Mouse (Mus musculus) left cerebral cortex, adult 8-10 months (tissue): ENCODE measurements around the gene Brd7. TPM values are rescaled to one million over a fixed set of nuclear protein-coding genes. Genes with fewer than 3 reads are reported as not detected.

Source experiments
- DNase-seq, 2 experiments: peaks; one replicate each; pipeline ENCODE4 v3.0.0; 2022; ENCODE audit warnings: low spot score in 2 of 2
- total RNA-seq, 4 experiments: library from RNA; stranded (reverse); gene quantifications; 2 replicates each; pipeline ENCODE4 v1.2.4; 2022

Gene Brd7
- total RNA-seq = 10 to 100 TPM; 44.9 to 48.2 (median 46.3) TPM

DNA sequence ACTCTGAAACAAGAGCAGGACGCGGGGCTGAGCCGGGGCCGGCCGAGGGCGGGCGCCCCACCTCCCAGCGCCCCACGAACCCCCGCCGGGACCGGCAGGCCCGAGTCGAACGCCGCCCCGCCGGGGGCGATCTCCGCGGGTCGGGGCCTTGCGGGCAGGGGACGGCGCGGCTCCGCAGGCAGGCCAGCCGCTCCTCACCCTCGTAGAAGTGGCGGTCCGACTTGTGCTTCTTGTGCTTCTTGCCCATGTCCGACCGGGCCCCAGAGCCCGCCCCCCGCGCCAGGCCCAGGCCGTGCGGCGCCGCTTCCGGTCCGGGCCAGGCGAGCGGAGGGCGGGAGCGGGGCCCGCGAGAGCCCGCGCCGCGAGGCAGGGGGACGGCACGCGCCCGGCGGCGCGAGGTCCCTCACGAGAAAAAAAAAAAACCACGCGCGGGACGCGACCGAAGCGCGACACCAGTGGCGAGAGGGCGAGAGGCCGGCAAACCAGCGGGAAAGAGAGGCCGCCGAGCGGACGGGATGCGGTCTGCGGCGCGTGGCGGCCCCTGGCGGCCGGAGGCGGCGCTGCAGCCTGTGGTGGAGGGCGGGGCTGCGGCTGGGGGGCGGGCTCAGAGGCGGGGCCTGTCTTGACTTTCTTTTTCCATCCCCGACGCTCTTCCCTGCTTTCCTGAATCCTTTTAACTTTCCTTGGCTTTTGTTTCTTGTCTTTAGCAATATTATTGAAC is at the start of gene Brd7:
Brd7 (minus strand) TSS at position 487 of the 721 bp plus-strand sequence.
- peak; percentile 38 to 82 for DNase-seq

DNA sequence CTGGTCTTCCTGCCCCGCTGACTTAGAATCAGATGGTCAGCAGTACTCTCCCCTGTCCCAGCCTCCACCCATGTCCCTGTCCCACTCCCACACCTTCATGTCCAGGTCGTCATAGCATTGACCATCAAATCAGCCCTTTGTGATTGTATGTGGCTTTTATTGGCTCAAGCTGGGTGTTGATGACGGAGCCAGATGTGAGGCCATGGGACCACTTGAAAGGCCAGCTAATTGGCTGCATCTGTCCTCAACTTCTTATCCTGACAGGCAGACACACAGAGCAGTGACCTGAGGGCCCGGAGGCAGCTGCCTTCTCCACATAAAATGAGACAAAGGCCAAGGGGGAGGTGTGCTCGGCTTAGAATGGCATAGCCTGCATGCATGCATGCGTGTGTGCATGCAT is 49.5 kb upstream of the Brd7 start:
- no peak for DNase-seq

DNA sequence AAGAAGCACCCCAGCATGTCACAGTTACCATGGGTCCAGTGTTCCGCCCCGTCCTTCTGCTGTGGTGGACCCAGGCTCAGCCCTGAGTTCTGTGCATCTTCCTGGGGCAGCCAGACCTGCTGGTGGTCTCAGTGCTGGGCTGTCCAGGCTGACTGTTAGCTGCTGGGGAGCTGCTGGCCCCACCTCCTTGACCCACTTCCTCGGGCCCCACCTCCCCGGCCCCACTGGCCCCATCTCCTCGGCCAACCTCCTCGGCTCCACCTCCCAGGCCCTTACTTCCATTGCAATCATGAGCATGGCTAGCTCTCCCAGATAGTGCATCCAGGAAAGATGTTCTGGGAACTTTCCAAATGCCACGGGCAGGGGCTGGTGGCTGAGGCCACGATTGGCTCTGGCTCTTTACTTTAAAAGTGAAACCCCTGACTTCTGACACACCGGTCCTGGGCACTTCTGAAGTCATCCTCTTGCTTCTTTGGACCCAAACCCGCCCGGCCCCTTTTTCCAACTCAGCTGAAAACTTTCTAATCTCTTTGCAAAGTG is 47.5 kb upstream of the Brd7 start:
- DNase-seq = no peak

DNA sequence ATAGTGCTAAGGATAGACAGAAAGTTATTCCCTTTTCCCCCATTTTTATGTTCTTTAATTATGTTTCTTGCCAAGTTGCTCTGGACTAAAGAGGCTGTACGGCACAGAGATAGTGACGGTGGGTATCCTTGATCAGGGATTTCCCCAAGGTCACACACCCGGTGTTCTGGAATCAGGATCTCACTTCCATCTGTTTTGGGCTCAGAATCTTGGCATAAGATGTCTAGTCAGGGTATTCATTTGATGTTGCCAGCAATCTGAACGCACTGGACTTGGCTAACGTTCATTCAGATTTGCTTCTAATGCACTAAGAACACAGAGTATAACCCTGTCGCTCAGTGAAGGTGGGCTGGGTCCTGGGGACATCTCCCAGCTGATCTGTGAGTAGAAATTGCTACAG is 45.7 kb upstream of the Brd7 start:
- DNase-seq = no peak

DNA sequence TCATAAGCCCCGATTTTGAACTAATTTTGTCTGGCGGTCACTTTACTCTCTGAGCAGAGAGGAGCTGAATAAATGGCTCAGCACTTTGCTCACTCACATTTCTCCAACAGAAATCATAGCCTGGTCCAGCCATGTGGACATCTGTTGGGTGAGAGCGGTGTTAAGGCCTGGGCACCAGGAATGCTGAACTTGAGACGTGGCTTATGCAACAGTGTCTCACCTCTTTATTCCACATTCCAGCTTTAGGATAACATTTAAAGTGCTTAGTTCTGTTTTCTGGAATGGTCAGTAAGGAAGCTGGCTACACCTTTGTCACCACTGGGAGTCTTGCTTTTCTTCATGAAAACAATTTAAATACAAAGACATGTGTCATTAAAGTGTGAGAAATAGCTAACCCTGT is 36.1 kb upstream of the Brd7 start:
- no peak for DNase-seq

DNA sequence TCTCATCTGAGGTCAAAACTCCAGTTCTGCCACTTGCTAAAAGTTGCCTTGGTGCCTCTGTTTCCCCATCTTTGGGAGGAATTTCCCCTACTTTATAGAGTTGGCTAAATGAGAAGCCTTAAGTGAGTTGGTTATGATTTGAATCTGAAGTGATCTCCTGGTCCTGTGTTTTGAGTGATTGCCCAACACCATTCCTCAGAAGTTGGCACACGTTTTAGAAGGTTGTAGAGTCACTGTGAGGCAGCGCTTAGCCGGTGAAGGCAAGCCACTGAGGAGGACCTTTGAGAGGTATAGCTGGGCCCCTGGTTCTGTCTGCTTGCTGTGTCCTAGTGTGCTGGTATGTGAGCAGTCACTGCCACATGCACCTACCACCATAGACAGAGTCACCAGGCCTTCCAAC is 31.3 kb upstream of the Brd7 start:
- DNase-seq = no peak

DNA sequence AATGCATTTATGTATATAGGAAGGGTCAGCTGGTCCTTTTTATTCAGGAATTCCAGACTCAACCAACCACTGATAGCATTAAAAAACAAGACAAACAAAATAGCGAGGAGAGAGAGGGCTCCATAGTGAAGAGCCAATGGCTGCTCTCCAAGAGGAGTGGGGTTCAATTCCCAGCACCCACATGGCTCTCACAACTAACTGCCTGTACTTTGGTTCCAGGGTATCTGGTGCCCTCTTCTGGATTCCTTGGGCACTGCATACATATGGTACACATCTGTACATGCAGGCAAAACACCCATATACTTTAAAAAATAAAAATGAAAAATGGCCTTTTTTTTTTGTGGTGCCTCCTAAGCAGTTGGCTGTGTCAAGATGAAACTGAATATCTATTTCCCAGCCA is 28.8 kb upstream of the Brd7 start:
- no peak for DNase-seq

DNA sequence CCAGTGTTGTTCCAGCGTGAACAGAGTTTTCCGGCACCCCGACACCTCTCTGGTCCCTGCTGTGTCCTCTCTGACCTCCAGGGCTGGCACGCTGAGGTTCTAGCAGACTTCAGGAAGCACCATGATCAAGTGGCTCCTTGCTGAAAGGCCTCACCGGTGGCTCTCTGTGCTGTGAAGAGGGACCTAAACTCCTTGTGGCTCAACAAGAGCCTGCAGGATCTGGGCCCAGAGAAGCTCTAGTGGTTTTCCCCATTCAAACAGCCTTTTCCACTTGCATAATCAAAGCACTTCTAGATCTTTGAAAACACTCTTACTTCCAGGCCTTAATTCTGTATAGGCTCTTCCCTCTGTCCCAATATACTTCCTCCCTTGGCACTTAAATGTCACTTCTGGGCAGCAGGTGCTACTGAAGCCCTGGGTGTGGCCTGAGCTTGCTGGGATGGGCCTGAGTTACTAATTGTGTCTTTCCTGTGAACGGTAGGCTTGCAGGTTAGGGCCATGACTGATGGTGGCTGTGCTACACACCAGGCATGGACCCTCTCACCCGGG is 26.8 kb upstream of the Brd7 start:
- no peak for DNase-seq

DNA sequence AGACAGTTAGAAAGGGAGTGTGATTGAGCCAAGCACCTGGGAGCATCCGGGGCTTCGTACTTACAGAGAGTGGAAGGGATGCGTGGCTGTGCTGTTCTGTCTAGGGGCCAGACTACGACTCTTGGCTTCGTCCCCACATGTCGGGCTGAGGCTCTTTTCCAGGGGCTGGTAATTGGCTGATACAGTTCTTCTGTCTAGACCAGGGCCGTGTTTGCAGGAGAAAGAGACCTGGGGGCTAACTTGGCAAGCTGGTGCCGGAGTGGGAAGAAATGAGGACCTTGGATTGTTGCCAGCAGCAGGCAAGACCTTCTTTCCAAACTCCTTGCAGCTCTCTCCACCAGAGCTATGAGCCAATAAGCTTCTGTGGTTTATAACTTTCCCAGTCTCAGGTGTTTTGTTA is 25.9 kb upstream of the Brd7 start:
- no peak for DNase-seq

DNA sequence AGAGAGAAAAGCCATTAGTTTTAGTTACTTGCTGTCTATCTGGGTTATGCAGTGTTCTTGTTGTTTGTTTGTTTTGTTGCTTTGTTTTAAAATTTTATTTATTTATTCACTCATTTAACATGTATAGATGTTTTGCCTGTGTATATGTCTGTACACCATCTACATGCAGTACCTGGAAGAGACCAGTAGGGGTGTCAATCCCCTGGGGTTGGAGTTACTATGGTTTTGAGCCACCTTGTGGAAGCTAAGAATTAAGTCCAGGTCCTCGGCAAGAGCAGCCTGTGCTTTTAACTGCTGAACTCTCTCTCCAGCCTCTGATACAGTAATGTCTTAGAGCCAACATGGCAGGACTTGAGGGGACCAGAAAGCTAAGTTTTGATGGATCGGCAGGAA is 21.2 kb upstream of the Brd7 start:
- no peak for DNase-seq

DNA sequence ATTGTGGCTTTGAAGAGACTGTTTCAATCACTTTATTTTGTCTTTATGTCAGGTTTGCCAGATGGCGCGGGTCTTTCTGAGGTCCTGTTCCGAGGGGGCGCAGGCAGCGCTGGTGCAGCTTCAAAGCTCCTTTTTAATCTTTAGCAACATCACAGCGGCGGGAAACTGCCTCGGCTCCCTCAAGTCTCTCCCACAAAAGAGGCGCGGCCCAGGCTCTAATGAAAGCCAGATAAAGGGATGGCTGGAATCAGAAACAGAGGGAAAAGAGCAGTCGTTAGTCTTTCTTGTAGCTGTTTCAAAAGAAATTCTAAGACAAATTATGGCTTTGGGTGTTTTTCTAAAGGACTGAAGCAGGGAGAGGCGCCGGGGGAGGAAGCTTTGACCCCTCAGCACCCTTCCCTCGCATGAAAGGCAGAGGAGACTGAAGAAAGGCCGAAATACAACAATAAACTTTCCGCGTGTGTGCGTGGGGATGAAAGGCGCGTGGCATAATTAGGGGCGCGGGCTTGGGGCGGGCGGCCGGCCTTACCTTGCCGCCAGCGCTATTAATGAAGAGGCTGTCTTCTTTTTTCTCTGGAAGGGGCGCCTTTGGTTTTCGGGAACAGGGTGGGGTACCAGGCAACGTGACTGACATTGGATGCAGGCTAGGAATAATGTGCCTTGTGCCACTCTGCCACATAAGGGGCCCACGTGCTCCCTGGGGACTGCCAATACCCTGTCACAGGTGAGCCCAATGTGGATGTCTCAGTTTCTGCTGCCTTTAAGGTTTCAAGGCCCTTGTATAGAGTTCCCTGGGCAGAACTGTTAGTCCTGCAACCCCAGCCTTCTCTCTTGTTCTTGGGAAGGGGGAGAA is 20.5 kb upstream of the Brd7 start:
- no peak for DNase-seq

DNA sequence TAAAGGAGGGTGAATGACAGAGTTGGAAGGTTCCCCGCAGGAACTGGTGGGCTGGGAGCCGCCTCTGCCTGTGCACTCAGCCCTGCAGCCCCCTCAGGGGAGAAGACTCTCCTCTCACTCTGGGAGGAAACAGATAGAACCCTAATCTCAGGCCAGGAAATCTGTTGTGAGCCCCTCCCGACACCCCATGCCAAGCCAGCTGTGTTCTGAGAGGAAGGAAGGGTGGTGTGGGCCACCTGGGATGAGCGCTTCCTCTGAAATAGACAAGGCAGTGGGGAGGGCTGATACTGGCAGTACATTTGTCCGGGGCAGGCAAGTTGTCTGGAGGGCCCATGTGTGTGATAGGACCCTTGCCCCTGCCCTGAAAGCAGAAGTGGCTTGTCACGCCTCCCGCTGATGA is 18.5 kb upstream of the Brd7 start:
- DNase-seq = no peak

DNA sequence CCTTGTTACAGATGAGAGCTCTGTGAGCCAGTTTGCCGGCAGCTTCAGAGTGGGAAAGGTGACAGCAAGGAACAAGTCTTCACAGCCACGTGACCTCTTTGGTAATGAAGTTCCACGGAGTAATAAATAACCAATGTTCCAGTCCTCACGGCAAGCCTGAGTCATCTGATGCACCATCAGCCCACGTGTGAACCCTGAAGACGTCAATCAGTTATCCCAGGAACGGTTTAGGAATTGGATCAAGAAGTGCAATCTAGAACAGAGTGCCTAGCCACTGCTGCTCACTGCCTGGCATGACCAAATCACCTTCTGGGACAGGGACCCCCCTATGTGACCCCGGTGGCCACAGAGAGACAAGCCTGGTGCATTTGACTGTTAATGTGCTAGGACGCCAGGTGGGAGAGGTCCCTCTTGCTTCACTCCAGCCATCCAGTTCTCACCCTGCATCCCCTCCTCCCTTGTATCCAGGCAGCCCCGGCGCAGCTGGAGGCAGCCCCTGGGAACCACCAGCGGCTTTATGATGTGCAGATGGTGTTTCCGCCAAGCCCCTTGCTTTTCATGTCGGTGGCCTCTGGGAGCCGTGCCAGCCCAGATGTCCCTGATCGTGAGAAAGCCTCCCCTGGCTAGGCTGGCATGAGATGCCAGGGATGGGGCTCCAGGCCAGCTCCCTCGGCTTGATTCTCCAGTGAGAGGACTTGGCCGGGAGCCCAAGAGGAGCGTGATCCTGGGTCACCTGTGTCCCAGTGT is 15.0 kb upstream of the Brd7 start:
- peak in 1 of 2 experiments; percentile 29 for DNase-seq

DNA sequence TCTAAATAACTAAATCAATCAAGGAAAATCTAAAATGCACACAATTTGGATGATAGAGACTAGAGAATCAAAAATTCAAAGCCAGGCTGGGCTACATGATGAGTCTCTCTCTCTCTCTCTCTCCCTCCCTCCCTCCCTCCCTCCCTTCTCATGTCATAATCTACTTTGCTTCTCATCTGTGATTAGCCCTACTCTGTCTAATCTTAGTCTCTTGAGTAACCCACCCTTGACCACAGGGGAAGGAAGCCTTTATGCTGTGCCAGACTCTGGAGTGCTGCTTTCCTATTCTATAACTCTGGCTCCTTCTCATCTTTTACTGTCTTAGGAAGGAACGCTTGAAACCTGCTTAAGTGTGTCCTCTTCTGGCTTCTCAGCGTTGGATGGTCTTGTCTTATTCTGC is 9.5 kb upstream of the Brd7 start:
- no peak for DNase-seq

DNA sequence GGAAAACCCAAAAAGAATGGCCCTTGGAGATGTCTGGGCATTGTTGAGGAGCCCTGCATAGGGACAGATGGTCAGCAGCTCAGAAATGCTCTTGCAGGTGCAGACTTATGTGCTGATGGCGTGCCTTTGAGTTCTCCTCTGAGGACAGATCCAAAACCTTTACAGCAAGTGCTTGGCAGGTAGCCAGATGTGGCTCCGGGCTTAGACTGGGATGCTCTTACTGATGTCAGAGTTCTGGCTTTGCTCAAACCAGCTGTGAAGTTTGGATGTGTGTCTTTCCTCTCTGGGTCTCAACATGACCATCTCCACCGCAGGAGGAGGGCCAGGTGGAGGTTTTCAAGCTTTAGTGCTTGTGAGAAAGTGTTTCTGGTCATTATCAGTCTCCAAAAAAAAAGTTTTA is 7.8 kb upstream of the Brd7 start:
- DNase-seq = no peak

DNA sequence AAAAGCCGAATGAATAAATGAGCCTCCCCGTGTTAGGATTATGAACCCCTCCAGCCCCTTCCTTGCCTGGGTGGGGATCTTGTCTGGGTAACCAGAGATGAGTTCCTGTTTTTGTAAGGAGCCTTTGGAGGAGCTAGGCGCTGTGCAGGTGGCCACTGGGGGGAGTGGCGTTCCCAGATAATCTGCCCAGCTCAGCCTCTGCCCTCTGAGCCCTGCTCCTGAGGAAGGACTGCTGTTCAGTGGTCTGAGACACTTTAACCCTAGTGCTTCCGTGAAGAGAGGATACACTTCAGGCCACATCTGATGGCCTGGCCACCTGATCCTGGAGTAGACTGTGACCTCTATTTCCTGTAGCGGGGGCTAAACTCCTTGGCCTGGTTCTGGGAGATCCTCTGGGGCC is 7.2 kb upstream of the Brd7 start:
- no peak for DNase-seq

DNA sequence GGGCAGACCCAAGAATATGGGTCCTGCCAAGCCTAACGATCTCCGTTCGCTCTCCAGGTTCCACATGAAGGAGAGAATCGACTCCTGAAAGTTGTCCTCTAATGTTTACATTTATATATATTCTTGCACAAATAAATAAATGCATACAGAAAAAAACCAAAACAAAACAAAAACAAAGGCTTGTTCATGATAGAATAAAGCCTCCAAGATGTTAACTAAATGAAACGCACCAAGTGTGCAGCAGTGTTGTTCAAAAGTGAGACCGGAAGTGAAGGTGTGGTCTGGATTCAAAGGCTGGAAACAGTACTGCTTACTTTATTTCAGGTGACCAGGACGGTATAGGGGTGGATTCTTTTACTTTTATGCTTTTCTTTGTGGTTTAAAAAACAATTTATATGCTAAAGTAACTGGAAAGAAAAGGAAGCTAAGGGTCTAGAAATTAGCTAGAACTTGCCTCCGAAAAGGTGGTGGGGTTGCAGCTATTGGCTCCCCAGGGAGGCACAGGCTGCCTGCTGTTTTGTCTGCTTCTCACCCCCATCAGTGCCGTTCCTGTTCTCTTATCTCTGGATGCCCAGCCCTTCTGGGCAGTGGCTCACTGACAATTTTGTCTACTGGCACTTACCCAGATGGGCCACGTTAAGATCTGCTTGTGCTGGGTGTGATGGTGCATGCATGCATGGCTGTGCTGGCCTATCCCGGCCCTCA is 604 bp upstream of the Brd7 start:
- no peak for DNase-seq

DNA sequence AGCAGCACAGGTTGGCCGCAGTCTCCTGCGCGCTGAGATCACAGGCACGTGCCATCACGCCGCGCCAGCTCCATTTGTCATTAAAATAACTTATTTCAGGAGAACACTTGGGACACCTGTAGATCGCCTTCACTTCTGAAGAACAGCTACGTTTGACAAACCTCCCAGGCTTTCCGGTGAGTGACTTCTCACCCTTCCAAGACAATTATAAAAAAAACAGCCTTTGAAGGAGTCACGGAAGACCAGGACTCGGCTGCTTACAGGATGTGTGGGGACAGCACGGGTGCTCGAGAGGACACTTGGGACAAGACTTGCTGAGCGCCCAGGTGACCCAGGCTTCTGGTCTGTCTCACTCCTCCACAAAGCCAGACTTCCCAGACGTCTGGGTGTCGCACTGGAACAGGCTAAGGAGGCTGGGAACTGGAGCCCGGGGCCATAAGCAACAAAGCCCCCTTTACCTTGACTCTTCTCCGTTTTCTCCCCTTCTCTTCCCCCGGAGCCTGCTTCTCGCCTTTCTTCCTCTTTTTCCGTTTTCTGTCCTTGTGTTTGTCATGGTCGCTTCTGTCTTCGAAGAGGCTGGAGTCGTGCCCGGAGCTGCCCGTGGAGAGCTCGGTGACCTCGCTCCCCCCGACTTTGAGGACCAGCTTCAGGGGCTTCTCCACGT is 818 bp downstream of the Brd7 start:
- DNase-seq = peak; percentile 9 to 12

DNA sequence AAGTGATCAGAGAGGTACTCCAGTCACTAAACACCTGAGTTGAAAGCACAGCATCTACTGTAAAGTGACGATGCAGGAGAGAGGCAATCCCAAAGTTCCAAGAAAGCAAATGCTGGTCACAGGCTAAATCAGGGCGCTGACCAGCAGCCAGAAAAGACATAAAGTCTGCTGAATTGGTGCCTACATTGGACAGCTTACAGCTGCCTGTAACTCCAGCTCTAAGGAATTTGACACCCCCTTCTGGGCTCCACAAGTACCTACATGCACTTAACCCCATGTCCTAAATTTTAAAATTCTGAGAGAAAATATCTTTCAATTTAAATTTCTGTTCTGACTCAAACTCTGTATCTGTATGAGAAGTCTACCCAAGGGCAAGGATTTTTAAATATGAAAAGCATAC is 2.0 kb downstream of the Brd7 start:
- DNase-seq = no peak

DNA sequence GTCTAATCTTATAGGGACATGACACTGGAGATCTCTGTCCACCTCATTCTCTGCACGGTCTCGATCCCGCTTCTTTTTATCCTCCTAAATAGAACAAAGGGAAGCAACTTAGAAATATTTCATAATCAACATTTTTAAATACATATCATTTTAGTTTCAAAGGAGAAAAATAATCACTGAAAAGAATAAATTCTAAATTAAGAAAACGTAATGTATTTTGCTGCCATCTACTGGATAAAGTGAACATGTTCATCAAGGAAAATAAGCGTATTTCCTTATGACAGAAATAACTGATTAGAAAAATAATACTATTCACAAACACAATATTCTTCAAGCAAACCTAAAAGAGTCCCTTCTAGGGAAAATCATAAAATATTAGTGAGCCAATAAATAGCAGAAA is 4.0 kb downstream of the Brd7 start:
- no peak for DNase-seq
